Mouse (Mus musculus) stomach, embryonic 14.5 days (tissue): Measurements from ENCODE around the gene Hoxb9. TPM values are rescaled to one million over a fixed set of nuclear protein-coding genes. Genes with fewer than 3 reads are reported as not detected.

ENCODE experiments used
- ATAC-seq: fragments of 200-750 bp; cut with Nextera tagmentation; 2 replicates; pipeline ENCODE4 v1.8.0; 2017; ENCODE audit warnings: low read depth, moderate TSS enrichment; ENCODE audit not compliant: insufficient number of reproducible peaks, insufficient read depth, low FRiP score
- H3K27ac ChIP-seq: fragments of 300-500 bp; sonication (generic); 2 replicates; pipeline ENCODE4 v1.5.1; 2014; ENCODE audit warnings: mild to moderate bottlenecking, low read length, moderate library complexity, mixed read lengths
- H3K27me3 ChIP-seq: fragments of 300-500 bp; sonication (generic); 2 replicates; pipeline ENCODE4 v1.6.1; 2014; ENCODE audit warnings: low read length, control low read depth, mixed read lengths; ENCODE audit not compliant: control insufficient read depth, insufficient read depth
- H3K36me3 ChIP-seq: fragments of 300-500 bp; sonication (generic); 2 replicates; pipeline ENCODE4 v1.6.1; 2014; ENCODE audit warnings: mild to moderate bottlenecking, control low read depth, low read length, moderate library complexity, mixed read lengths; ENCODE audit not compliant: control insufficient read depth, insufficient read depth
- H3K4me1 ChIP-seq: fragments of 300-500 bp; sonication (generic); 2 replicates; pipeline ENCODE4 v1.6.1; 2014; ENCODE audit warnings: low read length, control low read depth, mixed read lengths; ENCODE audit not compliant: control insufficient read depth, insufficient read depth
- H3K4me2 ChIP-seq: fragments of 300-500 bp; sonication (generic); replicated peaks from 2 replicates; pipeline ENCODE4 v1.6.1; 2014; ENCODE audit warnings: low read depth, low read length, control low read depth
- H3K4me3 ChIP-seq: fragments of 300-500 bp; sonication (generic); 2 replicates; pipeline ENCODE4 v1.5.1; 2014; ENCODE audit warnings: low read depth, low read length, control low read depth
- H3K9ac ChIP-seq: fragments of 300-500 bp; sonication (generic); replicated peaks from 2 replicates; pipeline ENCODE4 v1.6.1; 2014; ENCODE audit warnings: low read depth, mild to moderate bottlenecking, control low read depth, low read length, moderate library complexity, mixed read lengths
- H3K9me3 ChIP-seq: fragments of 300-500 bp; sonication (generic); 2 replicates; pipeline ENCODE4 v1.6.1; 2016; ENCODE audit warnings: low read depth, low read length, control low read depth; ENCODE audit not compliant: control insufficient read depth
- WGBS: fragments of 180-500 bp; shearing (Covaris S2); extraction: QIAGEN DNeasy Blood & Tissue Kit; methylation state at CpG from one replicate; pipeline ENCODE4 v1.1.7; 2014; 5-methylcytosine and 5-hydroxymethylcytosine counted together
- polyA plus RNA-seq: library from polyadenylated mRNA; unstranded; fragments of >200 nt; fragmentation: Nextera tagmentation; extraction: Ambion mirVana; gene quantifications from 2 replicates; pipeline ENCODE4 v1.2.1, GENCODE M21; 2014

The Hoxb9 gene
- polyA plus RNA-seq, 1 experiment from 2014 or later: 0.25 TPM

GRCm38 (mm10) chr11:96279421-96280233 is 8.4 kb downstream of the Hoxb9 start:
- 6% methylated on average over 31 of the region's 31 CpGs for WGBS
- Histone ChIP-seq H3K9me3 (no peaks in the 10 kb centered on the region), H3K4me1 (no peaks in the 10 kb centered on the region), H3K9ac (no peak overlapping the region), H3K36me3 (no peaks in the 10 kb centered on the region), H3K27ac (0 out of 2 replicates have a peak overlapping the region, but pooled peaks have one; percentile 6), H3K4me2 (no peak overlapping the region; the same call in 1 of the 2 replicates), H3K4me3 (no peak overlapping the region), H3K27me3 (peaks cover 43% of the 10 kb centered on the region)
- no peak for ATAC-seq

GRCm38 (mm10) chr11:96280399-96281378 is 9.4 kb downstream of the Hoxb9 start:
- no peak overlapping the region for H3K9ac ChIP-seq
- H3K9me3 ChIP-seq: no peaks in the 10 kb centered on the region
- no peak overlapping the region for H3K27ac ChIP-seq
- no peak overlapping the region for H3K4me3 ChIP-seq
- WGBS: 21% methylated on average over 8 of the region's 8 CpGs
- H3K4me2 ChIP-seq: peak overlapping the region; percentile 18; the same call in 1 of the 2 replicates
- H3K36me3 ChIP-seq: no peaks in the 10 kb centered on the region
- H3K27me3 ChIP-seq: peaks cover 34% of the 10 kb centered on the region
- H3K4me1 ChIP-seq: no peaks in the 10 kb centered on the region
- ATAC-seq: no peak

- Histone ChIP-seq H3K4me3 (no peak overlapping the region), H3K27me3 (peaks cover 31% of the 10 kb centered on the region), H3K27ac (no peak overlapping the region), H3K36me3 (no peaks in the 10 kb centered on the region), H3K9me3 (no peaks in the 10 kb centered on the region), H3K4me2 (peak overlapping the region; percentile 18; the same call in 1 of the 2 replicates), H3K4me1 (no peaks in the 10 kb centered on the region), H3K9ac (no peak overlapping the region)
- no peak for ATAC-seq
- 13% methylated on average over 18 of the region's 18 CpGs for WGBS
These were observed 10.1 kb downstream of the Hoxb9 start for GRCm38 (mm10) chr11:96281396-96281795.

DNA sequence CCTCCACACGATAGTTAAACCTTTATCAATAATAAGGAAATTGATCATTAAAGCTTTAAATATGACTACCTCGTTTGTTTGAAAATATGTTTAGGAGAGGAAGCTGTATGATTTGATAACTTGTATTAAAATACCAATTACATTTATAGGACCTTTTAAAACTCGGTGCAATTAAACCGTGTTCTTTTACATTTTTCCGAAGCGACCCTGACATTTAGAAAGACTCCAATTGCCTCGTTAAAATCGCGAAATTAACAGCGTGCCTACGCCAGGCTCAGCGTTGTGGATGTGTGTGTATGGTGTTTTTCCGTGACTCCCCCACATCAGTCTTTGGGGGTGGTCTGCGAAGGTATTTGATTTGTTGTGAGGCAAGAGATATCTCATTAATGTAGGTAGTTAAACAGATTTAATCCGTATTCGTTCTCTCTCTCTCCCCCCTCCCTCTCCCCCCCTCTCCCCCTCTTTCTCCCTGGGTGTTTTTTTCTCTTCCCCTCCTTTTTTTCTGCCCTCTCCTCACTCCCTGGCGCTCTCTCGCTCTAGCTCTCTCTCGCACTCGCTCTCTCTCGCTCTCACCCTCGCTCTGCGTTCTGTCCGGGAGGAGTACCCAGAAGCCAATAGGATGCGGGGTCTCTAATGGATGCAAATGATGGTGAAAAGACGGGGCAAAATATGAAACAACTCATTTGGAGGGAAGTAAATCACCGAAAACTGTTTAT is 10.8 kb downstream of the Hoxb9 start, which contains the start of gene Hoxb8:
Gene Hoxb8, plus strand, starts transcription at position 51 of the 716 bp plus-strand sequence.
- ATAC-seq: no peak
- 1% methylated on average over 27 of the region's 27 CpGs for WGBS
- Histone ChIP-seq H3K4me3 (peak within 1 kb of the TSS; percentile 43), H3K9me3 (no peaks in the 10 kb centered on the region), H3K4me2 (peak within 1 kb of the TSS; percentile 51), H3K4me1 (no peaks in the 10 kb centered on the region), H3K36me3 (no peaks in the 10 kb centered on the region), H3K27me3 (peaks cover 25% of the 10 kb centered on the region), H3K9ac (peak within 1 kb of the TSS; percentile 60; the same call in 1 of the 2 replicates), H3K27ac (peak within 1 kb of the TSS; percentile 89; the same call in 1 of the 2 replicates)

- Histone ChIP-seq H3K27ac (peak overlapping the region; percentile 89), H3K27me3 (peaks cover 26% of the 10 kb centered on the region), H3K36me3 (no peaks in the 10 kb centered on the region), H3K9ac (peak overlapping the region; percentile 60), H3K4me1 (0 out of 2 replicates have a peak, but pooled peaks cover 4% of the 10 kb centered on the region), H3K4me2 (peak overlapping the region; percentile 51), H3K4me3 (peak overlapping the region; percentile 43), H3K9me3 (no peaks in the 10 kb centered on the region)
- under 1% methylated on average over 49 of the region's 49 CpGs for WGBS
- ATAC-seq: no peak
These were observed 11.7 kb downstream of the Hoxb9 start for GRCm38 (mm10) chr11:96282795-96283430.

GRCm38 (mm10) chr11:96284041-96284749 is 12.9 kb downstream of the Hoxb9 start:
- ATAC-seq: peak; percentile 24; the same call in 1 of the 2 replicates
- under 1% methylated on average over 49 of the region's 49 CpGs for WGBS
- H3K4me3 ChIP-seq: peak overlapping the region; percentile 43
- H3K27ac ChIP-seq: peak overlapping the region; percentile 89
- no peaks in the 10 kb centered on the region for H3K9me3 ChIP-seq
- peak overlapping the region; percentile 60 for H3K9ac ChIP-seq
- 0 out of 2 replicates have a peak, but pooled peaks cover 4% of the 10 kb centered on the region for H3K4me1 ChIP-seq
- peak overlapping the region; percentile 51 for H3K4me2 ChIP-seq
- H3K27me3 ChIP-seq: peaks cover 34% of the 10 kb centered on the region
- no peaks in the 10 kb centered on the region for H3K36me3 ChIP-seq
